Mouse (Mus musculus): ENCODE results near the gene Cep170b.

Gene Cep170b

DNA sequence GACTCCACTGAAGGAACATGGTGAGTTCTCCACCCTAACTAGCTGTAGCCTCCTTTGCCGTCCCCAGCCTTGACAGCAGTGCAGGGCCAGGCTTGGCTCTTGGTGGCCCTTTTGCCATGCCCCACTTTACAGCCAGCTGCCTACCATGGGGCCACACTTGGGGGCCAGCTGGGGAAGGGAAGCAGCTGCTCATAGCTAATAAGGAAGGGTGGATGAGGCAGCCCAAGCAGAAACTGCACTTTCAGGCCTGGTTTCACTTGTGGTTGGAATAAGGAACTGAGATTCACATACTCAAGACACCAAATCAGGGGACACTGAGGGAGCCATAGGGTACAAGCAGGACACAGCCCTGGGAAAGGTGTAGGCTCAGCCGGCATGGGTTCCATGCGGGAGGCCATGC, 41.8 kb downstream of the Cep170b start:
- intact Hi-C loops (cut with DNase I), result no loop called here

- intact Hi-C loops (cut with DNase I), result no loop called here
These were observed 42.9 kb downstream of the Cep170b start for GRCm38 (mm10) chr12:112763176-112763575.

DNA sequence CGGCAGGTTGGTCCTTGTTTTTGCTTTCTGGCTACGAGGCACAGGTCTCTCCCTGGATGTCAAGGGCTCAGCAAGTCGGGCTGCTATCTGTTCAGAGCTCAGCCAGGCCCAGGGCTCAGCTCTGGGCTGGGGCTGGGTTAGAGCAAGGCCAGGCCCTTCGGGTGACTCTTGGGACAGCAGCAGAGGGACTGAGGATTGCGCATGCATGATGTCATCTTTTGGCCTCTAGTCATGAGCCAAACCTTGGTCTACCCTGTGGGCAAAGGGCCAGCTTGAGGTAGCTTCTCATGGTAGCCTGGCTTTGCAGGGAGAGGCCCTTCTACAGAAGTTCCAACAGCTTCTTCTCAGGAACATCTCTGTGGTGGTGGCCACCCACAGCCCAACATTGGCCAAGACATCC, 43.9 kb downstream of the Cep170b start:
- intact Hi-C loops (cut with DNase I), result no loop called here

- intact Hi-C loops (cut with DNase I), result no loop called here
These were observed 44.7 kb downstream of the Cep170b start for GRCm38 (mm10) chr12:112764991-112765390.

- intact Hi-C loops (cut with DNase I), result no loop called here
These were observed 46.3 kb downstream of the Cep170b start for GRCm38 (mm10) chr12:112766586-112766985.

- intact Hi-C loops (cut with DNase I), result no loop called here
These were observed 47.0 kb downstream of the Cep170b start for GRCm38 (mm10) chr12:112767036-112767890.

GRCm38 (mm10) chr12:112768166-112768565, 47.9 kb downstream of the Cep170b start:
- intact Hi-C loops (cut with DNase I), result no loop called here

DNA sequence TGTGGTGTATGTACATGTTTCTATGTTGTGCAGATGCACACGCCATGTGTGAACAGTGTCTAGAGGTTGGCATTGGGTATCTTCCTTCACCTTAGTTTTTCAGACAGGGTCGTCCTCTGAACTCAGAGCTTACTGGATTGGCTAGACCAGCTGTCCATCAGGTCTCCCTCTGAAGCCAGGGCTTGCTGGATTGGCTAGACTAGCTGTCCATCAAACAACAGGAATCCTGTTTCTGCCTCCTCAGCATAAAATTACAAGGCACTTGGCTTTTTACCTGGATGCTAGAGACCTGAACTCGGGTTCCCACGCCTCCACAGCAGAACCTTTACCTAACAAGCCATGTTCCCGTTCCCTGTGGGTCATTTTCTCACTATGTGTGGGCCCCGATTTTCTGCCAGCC, 48.8 kb downstream of the Cep170b start:
- intact Hi-C loops (cut with DNase I), result no loop called here

- intact Hi-C loops (cut with DNase I), result no loop called here
These were observed 49.5 kb downstream of the Cep170b start for GRCm38 (mm10) chr12:112769751-112770150.

DNA sequence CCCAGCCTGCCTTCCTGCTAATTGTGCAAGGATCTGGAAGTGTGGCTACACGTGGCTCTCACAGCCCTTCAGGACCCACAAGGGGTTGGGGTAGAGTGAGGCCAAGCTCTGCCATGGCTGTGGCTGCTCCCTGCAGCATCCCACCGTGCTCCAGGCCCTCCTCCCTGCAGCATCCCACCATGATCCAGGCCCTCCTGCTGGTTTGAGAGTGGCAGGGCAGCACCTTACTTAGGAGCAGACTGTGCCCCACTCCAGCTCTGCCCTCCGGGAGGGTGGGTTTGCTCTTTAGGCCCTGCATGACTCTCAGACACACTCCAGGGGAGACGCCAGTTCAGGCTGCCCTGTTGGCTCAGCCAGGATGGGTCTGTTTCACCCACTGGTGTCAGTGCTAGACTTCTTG, 50.1 kb downstream of the Cep170b start:
- intact Hi-C loops (cut with DNase I), result no loop called here

DNA sequence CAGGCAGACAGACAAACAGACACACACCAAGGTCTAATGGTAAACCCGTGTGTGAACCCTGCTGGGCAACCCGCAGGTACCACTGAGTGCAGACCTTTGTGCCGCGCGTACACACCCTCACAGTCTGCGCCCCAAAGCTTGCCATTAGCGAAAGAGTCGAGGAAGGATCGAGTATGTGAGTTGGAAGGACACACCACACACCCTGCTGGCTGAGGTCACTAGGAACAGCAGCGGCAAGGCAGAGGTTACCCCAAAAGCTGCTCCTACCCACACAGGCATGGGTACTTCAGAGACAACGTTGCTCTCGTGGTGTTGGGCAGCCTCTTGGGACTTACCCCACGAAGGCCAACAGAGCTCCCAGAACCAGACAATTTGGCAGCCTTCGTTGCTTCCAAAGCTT, 52.1 kb downstream of the Cep170b start:
- intact Hi-C loops (cut with DNase I), result no loop called here

- intact Hi-C loops (cut with DNase I), result no loop called here
These were observed 53.1 kb downstream of the Cep170b start for GRCm38 (mm10) chr12:112773366-112773765.

GRCm38 (mm10) chr12:112774026-112774425, 53.8 kb downstream of the Cep170b start:
- intact Hi-C loops (cut with DNase I), result no loop called here

DNA sequence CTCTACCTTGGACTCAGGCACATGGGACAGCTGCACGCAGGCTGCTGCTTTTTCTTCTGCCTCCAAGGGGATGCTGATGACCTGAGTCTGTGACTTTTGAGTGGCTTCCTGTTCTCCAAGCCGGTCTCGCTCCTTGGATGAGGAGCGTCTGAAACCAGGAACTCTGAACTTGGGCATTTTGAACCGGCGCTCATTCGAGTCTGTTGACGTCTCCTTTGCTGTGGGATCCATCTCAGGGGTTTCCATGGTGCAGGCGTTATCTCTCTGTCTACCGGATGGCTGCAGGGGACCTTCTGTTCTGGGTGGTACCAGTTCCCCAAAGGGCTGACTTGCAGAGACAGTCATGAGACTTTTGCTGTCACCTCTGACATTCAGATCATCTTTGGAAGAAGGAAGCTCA, 54.2 kb downstream of the Cep170b start:
- intact Hi-C loops (cut with DNase I), result no loop called here

DNA sequence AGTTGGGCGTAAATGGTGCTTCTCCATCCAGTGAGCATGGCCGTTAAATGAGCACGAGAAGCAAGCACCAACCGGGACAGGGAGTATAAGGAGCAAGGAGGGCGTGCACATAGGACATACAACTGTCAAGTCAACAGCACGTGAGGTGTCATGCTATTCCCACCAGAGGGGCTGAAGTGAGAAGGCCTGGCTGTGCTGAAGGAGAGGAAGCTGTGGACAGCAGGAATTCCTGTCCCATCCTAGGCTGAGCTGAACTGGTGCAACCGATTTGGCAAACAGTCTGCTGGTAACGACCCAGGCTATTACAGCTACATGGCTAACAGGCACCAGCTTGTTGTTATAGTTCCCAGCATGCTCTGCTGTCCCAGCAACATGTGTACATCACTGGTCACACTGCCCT, 70.8 kb downstream of the Cep170b start:
- intact Hi-C loops (cut with DNase I), result no loop called here

DNA sequence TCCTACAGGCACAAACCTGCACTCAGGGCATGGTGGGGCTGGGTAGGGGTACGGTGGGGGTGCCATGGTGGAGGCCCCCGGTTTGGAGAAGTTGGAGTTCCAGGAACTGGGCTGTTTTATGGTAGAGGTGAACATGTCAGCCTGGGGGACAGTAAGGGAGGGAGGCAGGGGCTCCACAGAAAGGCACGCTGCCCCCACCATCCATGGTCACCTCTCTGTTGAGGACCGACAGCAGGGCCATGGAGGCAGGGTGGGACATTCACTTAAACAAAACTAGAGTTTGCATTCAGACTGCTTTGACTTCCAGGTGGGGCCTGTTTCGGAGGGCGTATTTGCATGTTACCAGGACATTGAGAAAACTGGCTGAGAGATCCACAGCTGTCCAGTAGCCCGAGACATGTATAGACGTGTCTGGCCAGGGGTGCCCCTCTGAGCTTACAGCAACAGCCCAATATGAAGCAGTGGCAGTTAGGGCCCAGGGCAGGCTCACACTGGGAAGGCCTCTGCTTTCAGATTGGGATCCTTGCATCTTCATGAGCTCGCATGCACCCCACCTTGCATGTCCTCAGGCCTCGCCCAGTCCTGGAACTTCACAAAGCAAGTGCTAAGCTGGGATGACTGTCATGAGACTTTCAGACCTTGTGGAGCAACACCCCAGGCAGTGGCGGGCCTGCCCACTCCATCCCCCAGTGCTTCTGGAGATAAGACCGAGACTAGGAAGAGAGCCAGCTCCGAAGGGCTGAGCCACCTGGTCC, 73.5 kb downstream of the Cep170b start:
- intact Hi-C loops (cut with DNase I), result no loop called here

GRCm38 (mm10) chr12:112794356-112794816, 74.1 kb downstream of the Cep170b start:
- intact Hi-C loops (cut with DNase I), result no loop called here

DNA sequence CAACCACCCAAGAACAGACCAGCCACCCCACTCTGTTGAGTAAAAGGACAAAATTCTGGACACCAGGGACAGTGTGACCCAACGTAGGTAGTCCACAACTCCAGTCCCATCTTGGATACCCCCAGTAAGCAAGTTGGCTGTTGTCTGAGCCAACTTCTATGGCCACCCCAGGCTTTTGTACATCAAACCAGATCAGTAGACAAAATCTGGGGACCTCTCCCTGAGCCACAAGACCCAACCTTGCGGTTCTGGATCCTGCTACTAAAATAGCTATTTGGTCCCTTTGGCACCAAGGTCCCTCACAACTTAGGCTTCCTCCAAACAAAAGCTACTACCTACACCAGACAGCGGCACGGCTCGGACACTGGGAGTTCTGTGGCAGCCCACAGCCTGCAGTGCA, 74.7 kb downstream of the Cep170b start:
- intact Hi-C loops (cut with DNase I), result no loop called here

GRCm38 (mm10) chr12:112795466-112796104, 75.3 kb downstream of the Cep170b start:
- intact Hi-C loops (cut with DNase I), result no loop called here
